Mouse (Mus musculus) lung, postnatal 36 days (tissue): ENCODE data around the gene Map2k3.
"Not testable (repeated sequence)": the region's sequence is repeated elsewhere in the genome, so short reads cannot be mapped to it uniquely, and the experiment has no call there.

Experiments used
- DNase-seq: peaks from one replicate; pipeline ENCODE4 v3.0.0; 2022; ENCODE audit warnings: mixed read lengths

The Map2k3 gene

DNA sequence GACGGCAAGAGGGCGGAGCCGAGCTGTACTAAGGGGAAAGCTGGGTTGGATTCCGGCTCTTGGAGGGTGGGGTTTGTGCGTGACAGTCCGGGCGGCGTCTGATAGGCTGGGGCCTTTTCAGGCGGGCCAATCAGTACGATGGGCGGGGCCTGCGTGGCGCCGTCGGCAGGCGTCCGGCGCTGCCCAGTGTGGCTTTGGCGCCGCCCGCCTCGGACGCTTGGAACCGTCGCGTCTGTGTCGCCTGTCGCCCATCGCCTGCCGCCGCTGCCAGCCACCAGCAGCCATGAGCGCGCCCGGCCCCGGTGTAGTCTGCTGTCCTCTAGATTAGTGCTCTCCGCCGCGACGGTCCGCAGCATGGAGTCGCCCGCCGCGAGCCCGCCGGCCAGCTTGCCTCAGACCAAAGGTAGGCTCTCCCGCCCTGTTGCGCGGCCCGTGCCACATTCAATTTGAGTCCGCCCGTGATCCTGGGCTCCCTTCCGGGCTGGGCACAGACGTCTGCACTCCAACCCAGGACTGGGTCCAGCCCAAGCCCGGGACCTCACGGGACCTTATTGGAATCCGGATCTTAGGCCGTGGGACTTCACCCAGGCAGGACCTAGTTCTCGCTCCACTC is at the start of gene Map2k3:
Gene Map2k3 (plus strand): TSS at position 165 of the 613 bp plus-strand sequence.
- DNase-seq, result peak; percentile 99

DNA sequence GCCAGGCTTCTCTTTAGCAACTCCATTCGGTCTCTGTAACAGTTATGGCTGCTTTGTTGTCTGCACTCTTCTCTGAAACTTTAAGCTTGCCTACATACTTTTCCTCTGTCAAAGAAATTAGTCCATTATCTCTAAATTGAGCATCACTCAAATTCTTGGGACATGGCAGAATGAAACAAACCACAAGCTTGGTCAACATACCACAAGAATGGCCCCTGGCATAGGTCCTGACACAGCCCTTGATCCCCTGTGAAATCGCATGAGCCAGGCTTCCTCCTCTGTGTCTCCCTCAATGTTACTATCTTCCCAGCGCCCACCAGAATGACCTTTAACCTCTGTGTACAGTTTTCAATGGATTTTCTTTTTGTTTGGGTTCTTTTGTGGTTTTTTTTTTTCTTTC is 49.4 kb upstream of the Map2k3 start:
- no peak for DNase-seq

DNA sequence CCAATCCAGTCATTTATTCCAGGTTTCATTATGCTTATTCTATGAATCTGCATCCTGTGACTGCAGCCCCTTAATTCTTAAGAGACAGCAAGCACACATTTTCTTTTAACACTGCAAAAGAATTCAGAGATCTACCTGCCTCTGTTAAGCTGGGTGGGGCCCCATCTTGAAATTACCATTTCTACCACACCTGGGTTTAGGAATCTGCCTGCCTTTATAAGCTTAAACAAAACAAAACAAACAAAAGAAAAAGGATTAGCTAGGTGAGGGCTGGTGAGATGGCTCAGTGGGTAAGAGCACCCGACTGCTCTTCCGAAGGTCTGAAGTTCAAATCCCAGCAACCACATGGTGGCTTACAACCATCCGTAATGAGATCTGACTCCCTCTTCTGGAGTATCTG is 44.8 kb upstream of the Map2k3 start:
- DNase-seq, result not testable (repeated sequence)

DNA sequence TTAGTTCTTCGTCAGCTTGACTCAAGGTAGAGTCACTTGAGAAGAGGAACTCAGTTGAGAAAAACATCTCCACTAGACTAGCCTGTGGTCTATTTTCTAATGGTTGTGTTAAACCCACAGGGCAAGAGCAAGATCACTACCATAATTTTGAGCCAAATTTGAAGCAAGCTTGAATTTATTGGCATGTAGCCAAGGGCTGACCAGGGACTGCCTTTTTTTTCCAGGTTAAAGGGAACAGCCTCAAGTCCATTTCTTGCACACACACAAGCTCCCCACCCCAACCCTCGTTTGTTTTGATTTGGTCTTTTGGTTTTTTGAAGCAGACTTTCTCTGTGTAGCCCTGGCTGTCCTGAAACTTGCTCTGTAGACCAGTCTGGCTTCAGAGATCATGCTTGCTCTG is 42.0 kb upstream of the Map2k3 start:
- no peak for DNase-seq

DNA sequence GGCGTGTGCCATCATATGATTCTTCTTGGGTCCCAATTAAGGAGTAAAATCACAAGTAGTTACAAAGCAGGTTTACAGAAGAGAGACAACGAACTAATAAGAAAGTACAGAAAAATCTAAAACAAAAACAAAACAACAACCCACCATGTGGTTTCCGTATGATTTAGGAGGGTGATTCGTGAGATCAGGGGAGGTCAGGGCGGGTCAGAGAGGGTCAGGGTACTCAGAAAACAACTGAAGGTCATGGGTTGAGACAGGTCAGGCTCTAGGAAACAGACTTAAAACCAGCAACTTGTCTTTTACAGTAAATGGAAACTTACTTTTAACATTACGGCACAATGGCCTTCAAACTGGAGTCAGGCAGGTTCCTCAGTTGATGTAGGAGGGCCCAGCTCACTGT is 41.5 kb upstream of the Map2k3 start:
- DNase-seq, result no peak

DNA sequence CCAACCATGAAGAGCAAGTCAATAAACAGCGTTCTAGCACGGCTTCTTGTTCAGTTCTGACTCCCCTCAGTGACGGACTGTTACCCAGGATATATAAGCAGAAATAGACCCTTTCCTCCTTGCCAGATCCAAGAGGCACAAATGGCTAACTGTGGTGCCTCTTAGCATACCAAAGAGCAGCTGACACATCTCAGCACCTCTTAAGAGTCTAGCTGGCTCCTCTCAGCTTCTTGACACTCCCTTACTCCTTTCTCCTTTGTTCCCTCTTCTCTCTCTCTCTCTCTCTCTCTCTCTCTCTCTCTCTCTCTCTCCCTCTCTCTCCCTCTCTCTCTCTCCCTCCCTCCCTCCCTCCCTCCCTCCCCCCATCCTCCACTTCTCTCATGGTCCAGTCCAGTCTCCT is 41.1 kb upstream of the Map2k3 start:
- peak; percentile 45 for DNase-seq

DNA sequence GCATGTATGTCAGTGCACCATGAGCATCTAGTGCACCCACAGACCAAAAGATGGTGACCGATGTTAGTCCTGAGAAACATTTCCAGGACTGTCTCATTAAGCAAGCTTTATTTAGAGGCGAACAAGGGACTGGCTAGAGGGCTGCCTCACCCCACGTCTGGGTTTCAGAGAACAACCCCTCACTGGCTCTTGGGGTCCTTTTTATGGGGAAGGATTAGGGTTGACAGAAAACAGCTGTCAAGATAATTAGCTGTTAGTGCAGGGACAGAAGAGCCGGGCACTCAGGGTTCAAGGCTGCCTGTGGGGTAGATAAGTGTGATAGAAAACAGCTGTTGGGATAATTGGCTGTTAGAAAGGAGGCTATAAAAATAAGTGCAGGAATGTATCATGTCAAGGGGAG is 35.9 kb upstream of the Map2k3 start:
- DNase-seq, result no peak

DNA sequence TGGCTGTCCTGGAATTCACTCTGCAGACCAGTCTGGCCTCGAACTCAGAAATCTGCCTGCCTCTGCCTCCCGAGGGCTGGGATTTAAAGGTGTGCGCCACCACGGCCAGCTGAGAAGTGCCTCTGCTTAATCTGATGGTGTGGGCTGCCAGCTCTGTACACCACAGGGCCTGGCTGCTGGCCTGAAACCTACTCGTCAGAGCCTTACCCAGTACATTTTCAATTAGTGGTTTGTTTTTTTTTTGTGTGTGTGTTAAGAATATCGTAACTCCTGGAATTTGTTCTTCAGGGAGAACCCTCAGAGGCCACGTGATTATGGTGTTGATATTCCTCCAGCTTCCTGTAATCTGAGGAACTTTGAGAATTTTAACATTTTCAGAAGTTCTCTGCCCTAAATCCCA is 29.8 kb upstream of the Map2k3 start:
- peak; percentile 31 for DNase-seq

DNA sequence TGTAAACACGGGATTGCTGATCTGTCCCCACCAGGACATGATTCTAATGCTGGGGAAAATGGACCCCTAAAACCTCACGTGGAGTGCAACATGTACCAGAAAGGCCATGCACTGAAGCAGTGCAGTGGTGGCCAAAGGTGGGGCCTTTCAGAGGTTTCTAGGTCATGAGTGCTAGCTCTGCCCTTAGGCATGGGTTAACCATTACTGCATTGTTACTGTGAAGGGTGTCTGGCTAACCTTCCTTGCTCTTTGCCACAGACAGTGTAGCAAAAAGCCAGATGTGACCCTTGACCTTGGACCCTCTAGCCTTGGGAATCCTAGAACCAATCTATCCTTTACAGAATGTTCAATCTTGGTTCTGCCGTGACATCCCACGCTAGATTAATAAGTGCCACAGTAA is 29.3 kb upstream of the Map2k3 start:
- DNase-seq, result no peak

DNA sequence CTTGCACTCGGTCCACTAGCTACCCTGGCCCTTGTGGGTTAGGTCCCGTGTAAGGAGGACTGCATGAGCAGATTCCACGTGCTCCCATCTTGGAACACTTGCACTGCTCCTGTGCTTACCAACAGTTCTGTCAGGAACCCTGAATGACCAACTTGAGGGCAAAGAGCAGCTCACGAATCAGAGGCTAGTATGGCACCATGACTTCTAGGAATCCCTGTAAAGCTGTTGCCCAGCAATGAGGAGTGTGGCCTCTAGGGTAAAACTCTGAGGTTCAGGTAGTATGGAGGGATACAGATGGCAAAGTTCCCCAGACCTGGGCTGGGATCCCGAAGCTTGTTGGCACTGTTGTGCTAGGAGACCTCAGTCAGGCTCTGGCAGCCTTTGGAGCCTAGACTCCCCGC is 28.2 kb upstream of the Map2k3 start:
- DNase-seq, result no peak

DNA sequence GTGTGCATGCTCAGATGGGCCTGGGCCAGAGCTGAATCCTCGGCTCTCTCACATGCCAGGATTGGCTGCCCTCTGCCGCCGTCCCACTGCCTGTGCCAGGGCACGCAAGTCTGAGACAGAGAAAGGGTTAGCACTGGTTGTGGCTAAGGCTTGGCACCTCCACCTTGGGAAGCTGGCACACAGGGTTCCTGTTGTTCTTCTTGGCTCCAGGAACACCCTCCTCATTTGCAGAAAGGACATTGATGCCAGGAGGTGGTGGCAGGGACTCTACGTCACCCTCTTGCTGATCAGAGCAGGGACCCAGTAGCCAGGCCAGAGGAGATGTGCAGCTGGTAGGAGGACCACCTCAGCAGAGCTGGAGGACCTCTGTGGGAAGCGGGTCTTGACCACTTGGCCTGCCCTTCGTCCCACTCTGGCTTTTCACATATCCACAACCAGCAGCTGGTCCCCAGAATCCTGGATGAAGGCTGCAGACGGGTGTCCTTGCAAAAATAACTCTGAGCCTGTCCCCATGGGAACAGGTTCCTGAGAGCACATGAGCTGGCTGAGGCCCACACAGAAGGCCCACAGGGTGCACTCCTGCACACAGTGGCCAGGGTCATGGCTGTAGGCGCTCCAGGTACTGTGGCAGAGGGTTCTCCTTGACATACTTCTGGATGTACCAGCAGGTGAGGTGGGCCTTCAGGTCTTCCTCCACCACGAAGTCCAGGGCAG is 26.3 kb upstream of the Map2k3 start:
- DNase-seq, result no peak

DNA sequence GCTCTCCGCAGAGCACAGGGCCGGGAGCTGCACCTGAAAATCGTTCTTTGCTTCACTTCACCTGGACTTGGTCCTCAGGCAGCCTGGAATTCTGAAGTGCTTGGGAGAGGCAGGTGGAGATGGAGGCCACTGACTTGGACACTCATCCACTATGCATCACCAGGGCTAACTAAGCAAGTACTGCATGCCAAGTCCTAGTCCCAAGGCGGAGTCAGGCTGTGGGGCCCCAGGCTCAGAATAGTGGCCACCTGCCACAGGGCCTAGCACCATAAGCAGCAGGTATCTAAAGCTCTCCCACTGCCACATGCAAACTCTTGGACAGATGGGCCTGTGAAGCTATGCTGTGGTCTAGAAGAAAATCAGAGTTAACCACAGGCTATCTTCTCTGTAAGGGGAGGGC is 25.4 kb upstream of the Map2k3 start:
- no peak for DNase-seq

DNA sequence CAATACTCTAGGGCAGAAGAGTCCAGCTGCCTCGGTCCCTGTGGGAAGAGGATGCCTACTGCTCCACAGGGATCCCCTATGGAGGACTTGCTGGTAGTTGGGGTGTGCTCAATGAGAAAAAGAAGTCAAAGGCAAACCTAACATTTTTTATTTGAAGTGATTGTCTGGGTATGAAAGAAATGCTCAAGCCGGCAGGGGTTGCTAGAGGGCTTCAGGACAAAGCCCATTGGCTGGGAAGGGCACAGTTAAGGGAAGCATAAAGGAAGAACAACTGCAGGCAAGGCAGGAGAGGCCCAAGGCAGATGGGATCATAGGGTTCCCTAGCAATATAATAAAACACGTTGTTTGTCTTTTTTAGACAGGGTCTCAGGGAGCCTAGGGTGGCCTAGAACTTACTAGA is 23.8 kb upstream of the Map2k3 start:
- peak; percentile 41 for DNase-seq

DNA sequence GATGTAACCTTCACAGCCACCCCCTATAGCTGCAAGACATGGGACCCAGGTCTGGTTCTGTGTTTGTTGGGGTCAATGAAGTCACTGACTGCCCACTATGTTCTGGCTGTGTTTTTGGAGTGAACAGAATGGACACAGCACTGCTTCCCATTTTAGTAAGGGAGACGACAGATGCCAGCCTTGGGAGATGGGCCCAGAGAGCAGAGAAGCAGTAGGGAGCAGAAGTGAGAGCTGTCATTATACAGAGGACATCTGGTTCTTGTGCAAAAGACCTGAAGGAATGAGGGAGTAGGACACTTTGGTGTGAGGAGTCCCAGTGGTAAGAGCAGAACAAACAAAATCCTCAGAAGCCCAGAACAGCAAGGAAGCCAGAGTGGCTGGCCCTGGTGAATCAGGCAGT is 22.2 kb upstream of the Map2k3 start:
- DNase-seq, result no peak

DNA sequence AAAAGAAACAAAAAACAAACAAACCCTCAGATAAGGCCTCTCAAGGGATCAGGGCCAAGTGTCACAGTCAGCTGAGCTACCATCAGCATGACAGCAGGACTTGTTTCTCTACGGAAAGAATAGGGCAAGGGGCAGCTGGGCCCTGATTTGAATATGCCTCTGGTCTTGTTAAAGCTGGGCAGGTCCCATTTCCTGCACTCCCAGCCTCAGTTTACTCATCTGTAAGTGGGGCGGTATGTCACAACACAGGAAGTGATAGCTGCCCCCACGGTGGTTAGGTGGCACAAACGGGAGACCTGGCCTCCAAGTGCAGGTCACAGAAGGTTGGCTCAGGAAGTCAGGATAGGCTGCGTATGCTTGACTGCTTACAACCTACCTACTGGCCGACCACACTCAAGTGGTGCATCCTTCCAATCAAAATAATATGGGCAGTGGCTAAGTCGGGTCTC is 19.3 kb upstream of the Map2k3 start:
- no peak for DNase-seq

DNA sequence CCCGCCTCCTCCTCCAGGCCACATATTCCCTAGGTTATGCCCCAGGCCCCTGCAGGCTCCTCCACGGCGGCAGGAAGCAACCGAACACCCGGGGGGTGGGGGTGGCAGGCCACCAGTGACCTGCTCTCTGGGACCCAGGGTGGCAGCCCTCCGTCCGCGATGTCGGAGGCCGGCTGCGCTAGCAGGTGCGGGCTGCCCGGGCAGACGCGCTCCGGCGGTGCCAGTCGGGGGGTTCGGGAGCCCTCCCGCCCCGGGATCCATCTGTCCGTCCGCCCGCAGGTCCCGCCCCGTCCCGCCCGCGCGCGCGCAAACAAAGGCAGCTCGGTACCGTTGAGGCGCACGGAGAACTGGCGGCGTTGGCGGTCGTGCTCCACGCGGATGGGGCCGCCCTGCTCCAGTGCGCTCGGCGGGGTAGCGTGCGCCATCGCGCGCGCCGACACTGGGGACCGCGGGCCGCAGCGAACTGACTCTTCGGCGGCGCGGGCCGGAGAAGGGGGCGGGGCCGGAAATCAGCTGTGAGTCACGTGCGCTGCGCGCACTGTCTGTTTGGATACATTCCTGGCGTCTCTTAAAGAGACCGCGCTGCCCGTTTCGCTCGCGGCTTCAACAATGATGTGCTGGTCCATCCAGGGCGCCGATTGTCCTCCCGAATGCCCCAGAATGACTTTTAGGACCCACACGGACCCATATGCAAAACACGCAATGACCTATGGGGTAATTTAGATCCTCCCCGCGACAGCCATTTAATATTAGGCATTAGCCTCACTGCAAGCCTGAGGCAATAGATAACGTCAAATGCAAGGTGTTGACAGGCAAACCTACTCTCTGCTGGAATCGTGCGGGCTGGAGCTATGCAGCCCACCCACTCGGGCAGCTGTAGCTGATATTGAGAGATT is 18.3 kb upstream of the Map2k3 start:
- peak; percentile 96 for DNase-seq

DNA sequence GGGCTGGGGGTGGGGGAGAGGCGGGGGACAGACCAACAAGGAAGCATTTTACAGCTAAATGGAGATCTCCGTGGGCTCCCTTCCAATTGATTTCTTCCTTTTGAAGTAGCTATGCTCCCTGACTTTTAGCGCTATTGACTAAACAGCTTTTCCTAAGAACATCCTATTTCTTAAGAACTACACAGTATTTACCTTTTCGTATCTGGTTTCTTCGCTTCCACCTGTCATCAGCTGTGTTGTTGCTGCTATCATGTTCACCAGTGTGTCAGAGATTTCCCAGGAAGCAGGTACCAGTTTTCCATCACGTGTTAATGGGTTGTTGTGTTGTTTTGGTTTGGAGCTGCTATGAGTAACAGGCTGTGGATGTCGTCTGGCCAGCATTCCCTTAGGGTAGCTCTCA is 17.3 kb upstream of the Map2k3 start, which contains the start of gene Natd1:
Gene Natd1 (minus strand): TSS at position 260 of the 400 bp plus-strand sequence.
- no peak for DNase-seq

DNA sequence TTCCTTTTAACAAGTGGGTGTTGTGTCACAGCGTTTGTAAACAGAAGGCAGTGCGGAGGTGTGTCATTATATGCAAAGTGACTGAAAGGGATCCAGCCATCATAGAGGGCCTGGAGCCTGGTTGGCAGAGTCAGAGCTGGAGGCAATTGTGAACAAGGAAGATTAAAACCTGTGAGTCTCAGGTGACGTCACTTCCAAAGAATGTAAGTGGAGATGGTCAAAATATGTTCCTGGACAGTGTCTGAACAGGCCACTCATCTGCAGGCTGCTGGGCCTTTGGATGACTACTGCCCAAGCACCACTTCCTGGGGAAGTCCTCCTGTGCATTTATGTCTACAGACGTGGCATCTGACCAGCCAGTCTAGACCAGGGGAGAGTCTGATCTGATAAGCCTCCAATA is 16.6 kb upstream of the Map2k3 start:
- DNase-seq, result no peak

DNA sequence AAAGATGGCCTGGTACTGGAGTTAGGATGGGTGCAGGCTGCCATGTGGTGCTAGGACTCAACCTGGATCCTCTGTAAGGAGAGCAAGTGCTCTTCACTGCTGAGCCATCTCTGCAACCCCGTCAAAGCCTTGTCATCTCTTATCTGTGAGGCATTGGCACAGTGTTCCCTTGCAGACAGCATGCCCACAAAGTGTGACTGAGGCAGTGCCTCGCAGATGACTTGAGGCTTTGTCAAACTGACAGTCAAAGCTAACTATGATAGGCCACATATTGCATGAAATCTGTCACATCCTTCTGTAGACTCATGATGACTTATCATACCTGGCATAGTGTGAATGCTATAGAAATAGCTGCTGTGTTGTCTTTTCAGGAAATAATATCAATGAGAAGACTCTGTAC is 11.8 kb upstream of the Map2k3 start:
- no peak for DNase-seq

DNA sequence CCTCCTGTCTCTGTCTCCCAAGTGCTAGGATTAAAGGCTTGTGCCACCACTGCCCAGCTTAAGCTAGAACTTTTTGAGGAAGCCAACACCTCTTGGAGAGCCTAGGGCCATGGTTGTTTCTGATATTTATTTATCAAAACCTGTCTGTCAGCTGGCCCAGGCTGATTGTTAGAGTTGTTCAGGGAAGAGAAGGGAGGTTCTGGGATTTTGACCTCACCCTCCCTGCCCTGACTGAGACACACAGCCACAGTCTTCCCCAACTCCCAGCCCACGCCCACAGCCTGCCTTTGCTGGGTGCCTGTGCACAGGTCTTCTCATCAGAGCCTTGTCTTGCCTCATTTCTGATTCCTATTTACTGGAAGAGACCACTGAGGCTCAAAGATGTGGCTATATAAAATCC is 9.6 kb upstream of the Map2k3 start:
- DNase-seq, result no peak

DNA sequence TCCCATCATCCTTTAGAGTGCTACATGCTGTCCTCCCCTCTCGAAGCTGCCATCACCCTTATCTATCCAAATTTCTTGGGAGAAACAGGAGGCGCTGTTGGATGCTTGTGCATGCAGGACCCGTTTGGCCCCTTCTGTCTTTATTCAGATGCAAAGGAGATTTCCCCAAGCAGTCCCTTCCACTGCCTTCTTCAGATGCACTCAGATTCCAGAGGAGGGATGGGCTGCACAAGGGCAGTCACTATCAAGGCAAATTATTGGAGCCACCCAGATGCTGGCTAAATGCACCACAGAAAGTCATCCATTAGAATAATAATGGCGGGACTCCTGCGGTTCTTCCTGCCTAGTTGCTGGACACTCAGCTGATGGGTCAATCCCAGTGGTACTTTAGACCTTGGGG is 8.9 kb upstream of the Map2k3 start:
- no peak for DNase-seq

DNA sequence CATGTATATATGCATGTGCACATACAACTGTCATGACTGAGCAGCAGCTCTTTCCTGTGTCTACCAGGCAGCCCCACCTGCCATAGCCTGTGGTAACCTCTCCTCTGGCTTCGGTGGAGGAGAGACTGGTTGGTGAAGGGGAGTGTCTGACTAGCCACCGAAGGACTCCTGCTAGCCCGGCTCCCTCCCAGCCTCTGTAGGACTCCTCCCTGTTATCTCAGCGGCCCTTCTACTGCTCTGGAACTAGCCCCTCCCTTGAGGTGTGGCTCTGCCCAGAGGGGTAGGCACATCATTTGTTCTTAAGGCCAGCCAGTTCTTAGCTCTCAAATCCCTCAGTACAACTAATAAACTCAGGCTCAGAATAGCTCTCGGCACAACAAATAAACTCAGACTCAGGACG is 7.3 kb upstream of the Map2k3 start:
- DNase-seq, result no peak

DNA sequence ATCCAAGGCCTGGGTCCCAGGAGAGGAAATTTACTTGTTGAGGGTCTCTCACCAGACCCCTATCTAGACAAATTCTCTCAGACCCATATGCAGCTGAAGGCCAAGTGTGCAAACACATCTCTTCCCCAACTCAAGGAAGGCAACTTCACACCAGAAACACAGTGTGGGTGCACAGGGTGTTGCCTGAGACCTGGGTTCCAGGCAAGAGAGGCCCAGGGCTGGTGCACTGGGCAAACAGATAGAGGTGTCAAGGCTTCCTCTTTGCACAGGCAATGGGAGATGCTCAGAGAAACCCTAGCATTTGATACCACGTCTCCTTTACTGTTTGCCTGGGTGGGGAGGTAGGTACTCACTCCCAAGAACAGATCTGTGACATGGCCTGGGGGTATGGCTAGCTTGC is 6.9 kb upstream of the Map2k3 start:
- no peak for DNase-seq

DNA sequence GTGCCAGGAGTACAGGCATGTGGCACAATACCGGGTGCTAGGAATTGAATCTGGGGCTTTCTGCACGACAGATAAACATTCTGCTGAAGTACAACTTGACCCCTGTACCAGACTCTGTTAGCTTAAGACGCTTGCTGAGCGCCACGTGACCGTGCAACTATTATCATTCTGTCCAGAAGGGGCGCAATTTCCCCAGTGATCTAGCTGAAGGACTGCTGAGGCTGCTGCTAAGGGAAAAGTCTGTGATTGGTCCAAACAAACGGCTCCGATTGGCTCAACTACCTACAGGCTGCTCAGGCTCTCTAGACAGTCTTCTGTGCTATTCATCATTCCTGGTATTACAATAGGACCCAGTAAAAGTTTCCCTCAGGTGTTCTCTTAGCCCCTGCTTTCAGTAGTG is 4.6 kb upstream of the Map2k3 start:
- peak; percentile 97 for DNase-seq
